Mouse (Mus musculus): ENCODE data around the gene Resp18. TPM values are rescaled to one million over a fixed set of nuclear protein-coding genes. Genes with fewer than 3 reads are reported as not detected.

Gene Resp18
- polyA plus RNA-seq, 1 experiment from 2014 or later = 37.5 TPM

DNA sequence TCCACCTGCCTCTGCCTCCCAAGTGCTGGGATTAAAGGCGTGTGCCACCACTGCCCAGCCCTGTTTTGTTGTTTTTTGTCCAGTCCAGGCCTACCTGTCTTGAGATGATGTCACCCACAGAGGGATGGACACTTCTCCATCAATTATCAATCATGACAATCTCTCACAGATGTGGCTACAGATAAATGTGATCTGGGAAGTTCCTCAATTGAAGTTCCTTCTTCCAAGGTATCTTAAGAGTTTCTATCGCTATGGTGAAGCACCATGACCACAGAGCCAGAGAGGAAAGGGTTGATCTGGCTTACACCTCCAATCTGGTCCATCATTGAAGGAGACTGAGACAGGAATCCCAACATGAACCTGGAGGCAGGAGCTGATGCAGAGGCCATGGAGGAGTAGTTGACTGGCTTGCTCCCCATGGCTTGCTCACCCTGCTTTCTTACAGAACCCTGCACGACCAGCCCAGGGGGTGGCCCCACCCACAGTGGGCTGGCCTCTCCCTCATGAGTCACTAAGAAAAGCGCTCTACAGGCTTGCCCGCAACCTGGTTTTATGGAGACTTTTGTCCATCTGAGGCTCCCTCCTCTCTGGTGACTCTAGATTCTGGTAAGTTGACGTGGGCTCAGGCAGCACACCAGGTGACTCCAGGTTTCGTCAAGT, 47.8 kb downstream of the Resp18 start:
- Histone ChIP-seq H3K36me3 (no peaks in the 10 kb centered on the region), H3K27me3 (peaks cover 35% of the 10 kb centered on the region), H3K4me1 (0 out of 2 replicates have a peak, but pooled peaks cover 4% of the 10 kb centered on the region), H3K4me3 (no peak overlapping the region), H3K27ac (replicated peaks) (no peak overlapping the region), H3K4me2 (replicated peaks) (no peak overlapping the region), H3K9ac (replicated peaks) (no peak overlapping the region), H3K9me3 (no peaks in the 10 kb centered on the region)
- ATAC-seq (ENCODE audit: low FRiP score, low read depth) = no peak
- WGBS = 77% methylated on average over 7 of the region's 7 CpGs

DNA sequence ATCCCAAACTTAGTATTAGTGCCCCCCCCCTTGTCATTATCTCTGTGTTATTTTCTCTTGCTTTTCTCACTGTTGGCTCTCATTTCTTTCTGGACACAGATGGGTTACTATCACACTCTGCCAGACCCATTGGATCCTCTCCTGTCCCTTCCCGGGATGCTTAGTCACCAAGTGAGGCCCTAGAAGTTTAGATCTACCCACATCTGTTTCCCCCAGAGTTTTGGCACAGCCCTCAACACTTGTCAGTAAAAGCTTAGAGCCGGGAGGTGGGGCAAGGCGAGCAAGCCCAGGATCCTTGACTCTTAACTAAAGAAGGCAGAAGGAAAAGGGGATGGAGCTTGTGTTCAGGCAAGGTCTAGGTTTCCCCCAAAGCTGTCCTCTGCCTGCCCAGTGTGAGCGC, 49.1 kb downstream of the Resp18 start:
- Histone ChIP-seq H3K4me3 (no peak overlapping the region), H3K4me1 (no peaks in the 10 kb centered on the region), H3K27me3 (peaks cover 28% of the 10 kb centered on the region), H3K9me3 (no peaks in the 10 kb centered on the region), H3K4me2 (replicated peaks) (no peak overlapping the region), H3K36me3 (no peaks in the 10 kb centered on the region), H3K27ac (replicated peaks) (no peak overlapping the region), H3K9ac (replicated peaks) (no peak overlapping the region)
- no peak for ATAC-seq (ENCODE audit: low FRiP score, low read depth)
- WGBS = 73% methylated on average over 4 of the region's 4 CpGs

DNA sequence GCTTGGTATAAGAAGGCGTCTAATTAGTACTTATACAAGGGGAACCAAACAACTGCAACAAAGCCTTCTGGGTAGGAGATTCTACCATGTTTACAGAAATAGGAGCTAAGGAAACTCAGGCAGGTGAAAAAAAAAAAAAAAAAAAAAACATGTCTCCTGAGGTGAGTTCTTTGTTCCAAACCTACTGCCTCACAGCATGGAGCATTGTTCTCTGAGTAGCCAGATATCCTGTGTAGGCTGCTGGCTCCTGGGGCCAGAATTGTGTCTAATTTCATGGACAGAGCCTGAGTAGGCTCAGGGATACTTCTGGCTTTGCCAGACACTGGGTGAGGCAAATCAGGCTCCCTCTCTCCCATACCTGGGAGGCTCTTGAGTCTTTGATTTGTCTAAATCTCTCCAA, 50.6 kb downstream of the Resp18 start:
- Histone ChIP-seq H3K9me3 (no peaks in the 10 kb centered on the region), H3K9ac (replicated peaks) (no peak overlapping the region), H3K4me1 (no peaks in the 10 kb centered on the region), H3K4me3 (no peak overlapping the region), H3K27ac (replicated peaks) (no peak overlapping the region), H3K36me3 (no peaks in the 10 kb centered on the region), H3K4me2 (replicated peaks) (no peak overlapping the region), H3K27me3 (peaks cover 37% of the 10 kb centered on the region)
- 83% methylated on average over 1 of the region's 1 CpGs for WGBS
- no peak for ATAC-seq (ENCODE audit: low FRiP score, low read depth)

DNA sequence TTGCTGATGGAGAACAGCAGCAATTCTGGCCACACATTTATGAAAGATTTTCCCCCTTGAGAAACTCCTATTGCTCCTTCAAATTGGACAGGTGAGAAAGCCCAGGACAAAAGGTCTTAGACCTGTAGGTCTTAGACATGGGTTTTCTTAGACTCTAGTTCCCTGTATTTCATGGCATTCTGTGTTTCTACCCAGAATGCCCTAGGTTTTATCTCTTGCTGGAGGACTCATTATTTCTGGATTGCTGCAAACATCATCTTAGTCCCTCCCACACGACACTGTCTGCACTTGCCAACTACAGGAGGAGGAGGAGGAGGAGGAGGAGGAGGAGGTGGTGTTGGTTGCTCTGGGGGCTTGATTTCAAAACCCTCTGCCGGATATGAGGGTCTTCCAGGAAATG, 52.1 kb downstream of the Resp18 start:
- ATAC-seq (ENCODE audit: low FRiP score, low read depth) = no peak
- Histone ChIP-seq H3K4me1 (no peaks in the 10 kb centered on the region), H3K9me3 (no peaks in the 10 kb centered on the region), H3K4me3 (no peak overlapping the region), H3K27me3 (peaks cover 47% of the 10 kb centered on the region), H3K27ac (replicated peaks) (no peak overlapping the region), H3K36me3 (no peaks in the 10 kb centered on the region), H3K4me2 (replicated peaks) (no peak overlapping the region), H3K9ac (replicated peaks) (no peak overlapping the region)
- 78% methylated on average over 2 of the region's 2 CpGs for WGBS

DNA sequence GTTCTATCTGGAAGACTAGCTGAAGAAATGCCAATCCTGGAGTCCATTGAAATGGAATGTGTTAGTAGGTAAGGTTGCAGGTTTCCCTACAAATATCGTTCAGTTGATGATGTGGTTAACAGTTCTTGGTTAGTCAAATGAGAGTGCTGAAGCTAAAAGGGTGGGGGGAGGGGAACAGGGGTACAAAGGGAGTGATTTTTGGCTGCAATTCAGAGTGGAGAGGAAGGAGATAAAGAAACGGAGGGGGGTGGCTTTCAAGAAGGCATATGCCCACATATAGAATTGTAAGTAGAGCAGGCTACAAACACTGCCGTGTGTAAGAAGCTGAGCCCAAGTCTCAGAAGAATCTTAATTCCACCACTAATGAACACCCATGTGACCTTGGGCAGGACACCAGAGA, 52.7 kb downstream of the Resp18 start:
- Histone ChIP-seq H3K36me3 (no peaks in the 10 kb centered on the region), H3K27ac (replicated peaks) (no peak overlapping the region), H3K4me3 (no peak overlapping the region), H3K4me2 (replicated peaks) (no peak overlapping the region), H3K27me3 (peaks cover 53% of the 10 kb centered on the region), H3K9ac (replicated peaks) (no peak overlapping the region), H3K9me3 (no peaks in the 10 kb centered on the region), H3K4me1 (no peaks in the 10 kb centered on the region)
- no peak for ATAC-seq (ENCODE audit: low FRiP score, low read depth)
- WGBS = 70% methylated on average over 3 of the region's 3 CpGs

DNA sequence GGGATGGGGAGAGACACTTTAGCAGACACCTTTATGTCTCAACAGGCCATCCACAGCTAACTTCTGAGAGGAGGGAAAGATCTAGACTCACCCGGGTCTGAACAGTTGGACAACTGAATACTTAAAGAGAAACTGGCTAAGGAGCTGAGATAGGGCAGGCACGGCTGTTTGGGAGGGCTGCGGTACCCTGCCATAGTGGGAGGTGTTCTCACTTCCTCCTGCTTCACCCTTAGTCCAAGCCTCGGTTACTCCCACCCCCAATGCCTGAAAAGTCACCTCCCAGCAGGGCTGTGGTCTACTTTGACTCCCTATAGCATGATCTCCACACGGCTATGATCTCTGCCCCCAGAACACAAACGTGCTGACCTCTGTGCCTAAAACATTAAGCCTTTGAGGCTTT, 54.7 kb downstream of the Resp18 start:
- no peak for ATAC-seq (ENCODE audit: low FRiP score, low read depth)
- Histone ChIP-seq H3K27me3 (peaks cover 67% of the 10 kb centered on the region), H3K4me2 (replicated peaks) (no peak overlapping the region), H3K9ac (replicated peaks) (no peak overlapping the region), H3K4me1 (peaks cover 13% of the 10 kb centered on the region), H3K4me3 (no peak overlapping the region), H3K36me3 (no peaks in the 10 kb centered on the region), H3K9me3 (no peaks in the 10 kb centered on the region), H3K27ac (replicated peaks) (no peak overlapping the region)
- 76% methylated on average over 6 of the region's 6 CpGs for whole genome bisulfite sequencing

DNA sequence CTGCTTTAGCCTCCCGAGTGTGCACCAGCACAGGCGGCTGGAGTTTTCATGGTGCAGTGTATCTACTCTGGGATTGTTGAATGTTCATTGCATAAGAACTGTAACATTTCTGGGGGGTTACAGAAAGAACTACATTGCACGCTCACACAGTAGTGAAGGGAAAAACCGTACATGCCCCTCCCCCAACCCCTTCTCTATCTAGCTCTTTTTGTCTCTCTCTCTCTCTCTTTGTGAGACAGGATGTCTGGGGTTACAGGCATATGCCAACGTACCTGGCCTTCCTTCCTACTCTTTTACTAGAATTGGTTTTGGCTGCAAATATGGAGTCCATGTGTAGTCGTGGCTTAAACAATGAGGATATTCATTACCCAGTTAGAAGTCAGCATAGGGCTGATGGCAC, 55.3 kb downstream of the Resp18 start:
- peaks cover 73% of the 10 kb centered on the region for H3K27me3 ChIP-seq
- H3K27ac ChIP-seq (replicated peaks) = no peak overlapping the region
- H3K36me3 ChIP-seq = no peaks in the 10 kb centered on the region
- H3K9me3 ChIP-seq = no peaks in the 10 kb centered on the region
- no peak overlapping the region for H3K4me2 ChIP-seq (replicated peaks)
- peaks cover 19% of the 10 kb centered on the region for H3K4me1 ChIP-seq
- ATAC-seq (ENCODE audit: low FRiP score, low read depth) = no peak
- H3K4me3 ChIP-seq = no peak overlapping the region
- WGBS = 90% methylated on average over 6 of the region's 6 CpGs
- H3K9ac ChIP-seq (replicated peaks) = no peak overlapping the region

Other genes with a start within 250 kb of the Resp18 start
- 11.7 and 13.0 TPM in 2 replicates for gene Nhej1, start 153.2 kb downstream of the Resp18 start, polyA plus RNA-seq (2016; fragmentation: Nextera tagmentation; extraction: Ambion mirVana)
- gene Slc23a3, start 144.5 kb downstream of the Resp18 start, polyA plus RNA-seq (2016; fragmentation: Nextera tagmentation; extraction: Ambion mirVana) = 0.11 TPM in 1 of 2 replicates, not detected in the other
- gene Cnppd1, start 135.7 kb downstream of the Resp18 start, polyA plus RNA-seq (2016; fragmentation: Nextera tagmentation; extraction: Ambion mirVana) = 64.3 and 69.4 TPM in 2 replicates
- gene Retreg2, start 135.6 kb downstream of the Resp18 start, polyA plus RNA-seq (2016; fragmentation: Nextera tagmentation; extraction: Ambion mirVana) = 81.3 and 86.6 TPM in 2 replicates
- 34.1 and 36.8 TPM in 2 replicates for gene Zfand2b, start 109.8 kb downstream of the Resp18 start, polyA plus RNA-seq (2016; fragmentation: Nextera tagmentation; extraction: Ambion mirVana)
- gene Abcb6, start 98.0 kb downstream of the Resp18 start, polyA plus RNA-seq (2016; fragmentation: Nextera tagmentation; extraction: Ambion mirVana) = 32.0 and 32.6 TPM in 2 replicates
- gene Ankzf1, start 86.3 kb downstream of the Resp18 start, polyA plus RNA-seq (2016; fragmentation: Nextera tagmentation; extraction: Ambion mirVana) = 22.6 and 23.4 TPM in 2 replicates
- 34.8 and 35.5 TPM in 2 replicates for gene Atg9a, start 86.2 kb downstream of the Resp18 start, polyA plus RNA-seq (2016; fragmentation: Nextera tagmentation; extraction: Ambion mirVana)
- gene Glb1l, start 67.6 kb downstream of the Resp18 start, polyA plus RNA-seq (2016; fragmentation: Nextera tagmentation; extraction: Ambion mirVana) = 23.2 and 25.7 TPM in 2 replicates
- 124 and 135 TPM in 2 replicates for gene Stk16, start 67.6 kb downstream of the Resp18 start, polyA plus RNA-seq (2016; fragmentation: Nextera tagmentation; extraction: Ambion mirVana)
- 5.9 and 7.6 TPM in 2 replicates for gene Tuba4a, start 58.5 kb downstream of the Resp18 start, polyA plus RNA-seq (2016; fragmentation: Nextera tagmentation; extraction: Ambion mirVana)
- not detected in 2 replicates for gene A630095N17Rik, start 46.3 kb downstream of the Resp18 start, polyA plus RNA-seq (2016; fragmentation: Nextera tagmentation; extraction: Ambion mirVana)
- gene Dnajb2, start 42.0 kb downstream of the Resp18 start, polyA plus RNA-seq (2016; fragmentation: Nextera tagmentation; extraction: Ambion mirVana) = 45.6 and 46.0 TPM in 2 replicates
- gene Ptprn, start 13.9 kb downstream of the Resp18 start, polyA plus RNA-seq (2016; fragmentation: Nextera tagmentation; extraction: Ambion mirVana) = 9.3 and 12.1 TPM in 2 replicates
- 154 and 176 TPM in 2 replicates for gene Dnpep, start 39.6 kb upstream of the Resp18 start, polyA plus RNA-seq (2016; fragmentation: Nextera tagmentation; extraction: Ambion mirVana)
- gene Des, start 81.9 kb upstream of the Resp18 start, polyA plus RNA-seq (2016; fragmentation: Nextera tagmentation; extraction: Ambion mirVana) = 0.93 and 1.2 TPM in 2 replicates
- gene Speg, start 96.9 kb upstream of the Resp18 start, polyA plus RNA-seq (2016; fragmentation: Nextera tagmentation; extraction: Ambion mirVana) = 12.9 and 14.5 TPM in 2 replicates
- gene Gmppa, start 157.5 kb upstream of the Resp18 start, polyA plus RNA-seq (2016; fragmentation: Nextera tagmentation; extraction: Ambion mirVana) = 59.7 and 69.4 TPM in 2 replicates
- gene Asic4, start 172.0 kb upstream of the Resp18 start, polyA plus RNA-seq (2016; fragmentation: Nextera tagmentation; extraction: Ambion mirVana) = 45.0 and 47.7 TPM in 2 replicates
- 35.9 and 36.3 TPM in 2 replicates for gene Chpf, start 200.9 kb upstream of the Resp18 start, polyA plus RNA-seq (2016; fragmentation: Nextera tagmentation; extraction: Ambion mirVana)
- gene Tmem198, start 201.1 kb upstream of the Resp18 start, polyA plus RNA-seq (2016; fragmentation: Nextera tagmentation; extraction: Ambion mirVana) = 26.5 and 27.6 TPM in 2 replicates
- gene Obsl1, start 228.0 kb upstream of the Resp18 start, polyA plus RNA-seq (2016; fragmentation: Nextera tagmentation; extraction: Ambion mirVana) = 42.7 and 46.6 TPM in 2 replicates
- 7.2 and 8.9 TPM in 2 replicates for gene Inha, start 228.7 kb upstream of the Resp18 start, polyA plus RNA-seq (2016; fragmentation: Nextera tagmentation; extraction: Ambion mirVana)
- 26.9 and 30.5 TPM in 2 replicates for gene Stk11ip, start 243.1 kb upstream of the Resp18 start, polyA plus RNA-seq (2016; fragmentation: Nextera tagmentation; extraction: Ambion mirVana)